29 mouse cellular contexts compared by ENCODE assay signal in genomic region chr1:143258470-143259215, GRCm38 (mm10).
DNase-seq lines count a peak whose midpoint lies in the region; ATAC-seq and TF ChIP-seq lines count a peak whose summit lies in the region.
"Had no signal": no experiment of that assay in that cellular context is flagged by ENCODE, and none has a peak within 500 bp of the region (broad histone marks: within the 10 kb centered on the region; RNA-seq: fewer than 3 reads in every experiment).

No protein-coding gene starts in this region.

- no peak overlapping the region for H3K4me2 ChIP-seq in midbrain, embryonic 14.5 days (ENCODE audit: low read length)
- no peak overlapping the region for H3K4me2 ChIP-seq in midbrain, embryonic 16.5 days (ENCODE audit: low read length)
- H3K4me2 ChIP-seq in forebrain, embryonic 13.5 days: no peak overlapping the region
- no peak overlapping the region for H3K4me2 ChIP-seq in forebrain, embryonic 15.5 days (replicated peaks)
- H3K4me2 ChIP-seq: embryonic facial prominence, embryonic 13.5 days; heart, embryonic 13.5 days; hindbrain, embryonic 12.5 days; intestine, embryonic 15.5 days had no signal

- H3K9me3 ChIP-seq in midbrain, embryonic 14.5 days (ENCODE audit: control insufficient read depth, low read length): no peaks in the 10 kb centered on the region
- no peaks in the 10 kb centered on the region for H3K9me3 ChIP-seq in midbrain, embryonic 16.5 days (replicated peaks; ENCODE audit: control insufficient read depth, low read length, poor library complexity, severe bottlenecking)
- H3K9me3 ChIP-seq in forebrain, embryonic 13.5 days (replicated peaks): no peaks in the 10 kb centered on the region
- no peaks in the 10 kb centered on the region for H3K9me3 ChIP-seq in forebrain, embryonic 15.5 days
- H3K9me3 ChIP-seq: embryonic facial prominence, embryonic 10.5 days; embryonic facial prominence, embryonic 13.5 days; heart, embryonic 10.5 days; heart, embryonic 13.5 days; hindbrain, embryonic 12.5 days; intestine, embryonic 15.5 days had no signal

- H3K27me3 ChIP-seq in midbrain, embryonic 14.5 days (ENCODE audit: control insufficient read depth, insufficient read depth, low read length): no peaks in the 10 kb centered on the region
- H3K27me3 ChIP-seq in midbrain, embryonic 16.5 days (ENCODE audit: control insufficient read depth, insufficient read depth, low read depth, low read length): no peaks in the 10 kb centered on the region
- no peaks in the 10 kb centered on the region for H3K27me3 ChIP-seq in forebrain, embryonic 13.5 days
- no peaks in the 10 kb centered on the region for H3K27me3 ChIP-seq in forebrain, embryonic 15.5 days
- H3K27me3 ChIP-seq: embryonic facial prominence, embryonic 13.5 days; heart, embryonic 13.5 days; hindbrain, embryonic 12.5 days; intestine, embryonic 15.5 days had no signal

- H3K36me3 ChIP-seq in midbrain, embryonic 14.5 days (ENCODE audit: control insufficient read depth, insufficient read depth, low read length): no peaks in the 10 kb centered on the region
- no peaks in the 10 kb centered on the region for H3K36me3 ChIP-seq in midbrain, embryonic 16.5 days (ENCODE audit: control insufficient read depth, insufficient read depth, low read length)
- no peaks in the 10 kb centered on the region for H3K36me3 ChIP-seq in forebrain, embryonic 13.5 days (ENCODE audit: poor library complexity, severe bottlenecking)
- no peaks in the 10 kb centered on the region for H3K36me3 ChIP-seq in forebrain, embryonic 15.5 days
- H3K36me3 ChIP-seq: embryonic facial prominence, embryonic 10.5 days; embryonic facial prominence, embryonic 13.5 days; heart, embryonic 10.5 days; heart, embryonic 13.5 days; hindbrain, embryonic 12.5 days; intestine, embryonic 15.5 days had no signal

- no peak overlapping the region for H3K4me3 ChIP-seq in midbrain, embryonic 14.5 days (replicated peaks; ENCODE audit: low read depth, low read length)
- H3K4me3 ChIP-seq in midbrain, embryonic 16.5 days (ENCODE audit: low read depth, low read length): no peak overlapping the region
- no peak overlapping the region for H3K4me3 ChIP-seq in forebrain, embryonic 13.5 days
- H3K4me3 ChIP-seq in forebrain, embryonic 15.5 days: no peak overlapping the region
- H3K4me3 ChIP-seq in gastrocnemius, adult 2 months: no peak overlapping the region
- H3K4me3 ChIP-seq: embryonic facial prominence, embryonic 10.5 days; embryonic facial prominence, embryonic 13.5 days; erythroblast, embryonic 14.5 days; heart, embryonic 10.5 days; heart, embryonic 13.5 days; hindbrain, embryonic 12.5 days; intestine, embryonic 15.5 days had no signal

- no peak overlapping the region for H3K27ac ChIP-seq in midbrain, embryonic 14.5 days (replicated peaks; ENCODE audit: low read depth, low read length)
- H3K27ac ChIP-seq in midbrain, embryonic 16.5 days (ENCODE audit: low read length): no peak overlapping the region
- H3K27ac ChIP-seq in forebrain, embryonic 13.5 days: no peak overlapping the region
- no peak overlapping the region for H3K27ac ChIP-seq in forebrain, embryonic 15.5 days (replicated peaks)
- H3K27ac ChIP-seq in gastrocnemius, adult 2 months: no peak overlapping the region
- H3K27ac ChIP-seq: embryonic facial prominence, embryonic 10.5 days; embryonic facial prominence, embryonic 13.5 days; heart, embryonic 10.5 days; heart, embryonic 13.5 days; hindbrain, embryonic 12.5 days; intestine, embryonic 15.5 days had no signal

- DNase-seq in frontal cortex, postnatal 25 days (ENCODE audit: low spot score in 2 of 2): no peak
- peak; percentile 8 for DNase-seq in midbrain, embryonic 14.5 days
- DNase-seq in retina, postnatal 1 day: no peak
- no peak for DNase-seq in gastrocnemius, adult 2 months
- DNase-seq: adrenal gland, adult 2 months; adrenal gland, postnatal 14 days; cerebellum, adult 11-12 months; cerebellum, adult 8-10 months; cerebellum, postnatal 10 days; cerebellum, postnatal 36 days; embryo, embryonic 11 days; gastrocnemius, postnatal 14 days; heart, adult 18-20 months; heart, postnatal 14 days; heart, postnatal 4 days; kidney, adult 11 months had no signal

- TF ChIP-seq CTCF in gastrocnemius, adult 2 months (IDR thresholded peaks at IDR 0.05): no peak

- no peaks in the 10 kb centered on the region for H3K4me1 ChIP-seq in midbrain, embryonic 14.5 days (ENCODE audit: control insufficient read depth, insufficient read depth, low read length)
- no peaks in the 10 kb centered on the region for H3K4me1 ChIP-seq in midbrain, embryonic 16.5 days (ENCODE audit: control insufficient read depth, insufficient read depth, low read length)
- H3K4me1 ChIP-seq in forebrain, embryonic 13.5 days: peaks cover 10% of the 10 kb centered on the region; the same call in 1 of the 2 replicates
- peaks cover 10% of the 10 kb centered on the region for H3K4me1 ChIP-seq in forebrain, embryonic 15.5 days
- H3K4me1 ChIP-seq: embryonic facial prominence, embryonic 10.5 days; embryonic facial prominence, embryonic 13.5 days; heart, embryonic 10.5 days; heart, embryonic 13.5 days; hindbrain, embryonic 12.5 days; intestine, embryonic 15.5 days had no signal

- 0 out of 2 replicates have a peak, but pooled peaks have one; percentile 6 for ATAC-seq in frontal cortex, adult (ENCODE audit: low TSS enrichment)
- no peak for ATAC-seq in midbrain, embryonic 14.5 days (ENCODE audit: low FRiP score, low TSS enrichment)
- ATAC-seq in midbrain, embryonic 16.5 days: no peak
- ATAC-seq in forebrain, embryonic 13.5 days: peak; percentile 75
- peak; percentile 38; the same call in 1 of the 2 replicates for ATAC-seq in forebrain, embryonic 15.5 days (replicated peaks)
- ATAC-seq: CD4-positive, CD25-positive, alpha-beta regulatory T cell, adult 4 months; hindbrain, embryonic 16.5 days; intestine, embryonic 15.5 days had no signal

- WGBS in midbrain, embryonic 14.5 days: 53% methylated on average over 5 of the region's 5 CpGs
- 51% methylated on average over 5 of the region's 5 CpGs for WGBS in midbrain, embryonic 16.5 days
- WGBS in forebrain, embryonic 13.5 days: 30% methylated on average over 5 of the region's 5 CpGs
- WGBS in forebrain, embryonic 15.5 days: 22% methylated on average over 5 of the region's 5 CpGs

- H3K9ac ChIP-seq in midbrain, embryonic 14.5 days (replicated peaks; ENCODE audit: low read length): no peak overlapping the region
- no peak overlapping the region for H3K9ac ChIP-seq in midbrain, embryonic 16.5 days (ENCODE audit: low read depth, low read length)
- no peak overlapping the region for H3K9ac ChIP-seq in forebrain, embryonic 13.5 days
- H3K9ac ChIP-seq in forebrain, embryonic 15.5 days (replicated peaks): no peak overlapping the region
- H3K9ac ChIP-seq: embryonic facial prominence, embryonic 13.5 days; heart, embryonic 13.5 days; hindbrain, embryonic 12.5 days; intestine, embryonic 15.5 days had no signal

- intact Hi-C loops in gastrocnemius, adult 2 months (cut with DNase I): no loop called here

Comparison
In these comparisons a context has a peak if more than half of its experiments do, and no peak if none do; other contexts are left out.
1. ATAC-seq: peak in frontal cortex, adult (single experiment), forebrain, embryonic 13.5 days (single experiment) and forebrain, embryonic 15.5 days (single experiment); none in midbrain, embryonic 14.5 days (single experiment) and midbrain, embryonic 16.5 days (single experiment).